Mouse (Mus musculus) thymus, adult 2 months (tissue): ENCODE data around the gene Prkag1. TPM values are rescaled to one million over a fixed set of nuclear protein-coding genes. Genes with fewer than 3 reads are reported as not detected.

Experiments used
- DNase-seq: peaks from one replicate; pipeline ENCODE4 v3.0.0; 2021
- H3K27ac ChIP-seq: fragments of 200-500 bp; 2 replicates; pipeline ENCODE4 v1.5.1; 2012; ENCODE audit warnings: low read length, control low read depth; ENCODE audit not compliant: control insufficient read depth, insufficient read depth
- H3K27me3 ChIP-seq: fragments of 200-500 bp; 2 replicates; pipeline ENCODE4 v1.6.1; 2012; ENCODE audit warnings: mild to moderate bottlenecking, low read length, moderate library complexity, mixed read lengths; ENCODE audit not compliant: control insufficient read depth, insufficient read depth
- H3K36me3 ChIP-seq: fragments of 200-500 bp; 2 replicates; pipeline ENCODE4 v1.6.1; 2012; ENCODE audit warnings: mild to moderate bottlenecking, low read length, moderate library complexity; ENCODE audit not compliant: control insufficient read depth, insufficient read depth
- H3K4me1 ChIP-seq: fragments of 200-500 bp; replicated peaks from 2 replicates; pipeline ENCODE4 v1.6.1; 2012; ENCODE audit warnings: low read length; ENCODE audit not compliant: control insufficient read depth, insufficient read depth
- H3K4me3 ChIP-seq: fragments of 200-500 bp; 2 replicates; pipeline ENCODE4 v1.5.1; 2012; ENCODE audit warnings: mild to moderate bottlenecking, low read length, control low read depth, moderate library complexity; ENCODE audit not compliant: control insufficient read depth, insufficient read depth
- CTCF ChIP-seq: fragments of 200-500 bp; IDR thresholded peaks from 2 replicates; pipeline ENCODE4 v1.5.1; 2012; ENCODE audit warnings: mild to moderate bottlenecking, control low read depth, low read length, moderate library complexity, borderline replicate concordance; ENCODE audit not compliant: control insufficient read depth, poor library complexity, insufficient read depth; ENCODE audit errors: extremely low read depth
- POLR2A ChIP-seq: fragments of 200-500 bp; IDR thresholded peaks from 2 replicates; pipeline ENCODE4 v1.6.1; 2012; ENCODE audit warnings: mild to moderate bottlenecking, low read length, control low read depth, moderate library complexity; ENCODE audit not compliant: control insufficient read depth, poor library complexity, insufficient read depth; ENCODE audit errors: extremely low read depth
- WGBS: fragments of 180-500 bp; shearing (Covaris S2); methylation state at CpG from one replicate; pipeline ENCODE4 v1.1.7; 2018; 5-methylcytosine and 5-hydroxymethylcytosine counted together
- polyA plus RNA-seq: library from polyadenylated mRNA; depleted of rRNA; stranded (reverse); fragments of >200 nt; gene quantifications from 2 replicates; pipeline ENCODE4 v1.2.3, GENCODE M21; 2012

Prkag1 gene
- polyA plus RNA-seq, 1 experiment, result 105 TPM

GRCm38 (mm10) chr15:98863451-98863958 lies 32.2 kb upstream of the Prkag1 start:
- DNase-seq, result no peak
- Histone ChIP-seq H3K27ac (no peak overlapping the region), H3K36me3 (peaks cover 75% of the 10 kb centered on the region), H3K4me3 (no peak overlapping the region), H3K27me3 (no peaks in the 10 kb centered on the region), H3K4me1 (peaks cover 8% of the 10 kb centered on the region)
- TF ChIP-seq CTCF (no peak), POLR2A (no peak)
- 96% methylated on average over 12 of the region's 12 CpGs for WGBS

GRCm38 (mm10) chr15:98861701-98862410 lies 30.5 kb upstream of the Prkag1 start:
- Histone ChIP-seq H3K27ac (no peak overlapping the region), H3K4me1 (no peaks in the 10 kb centered on the region), H3K36me3 (peaks cover 92% of the 10 kb centered on the region), H3K27me3 (no peaks in the 10 kb centered on the region), H3K4me3 (no peak overlapping the region)
- TF ChIP-seq CTCF (no peak), POLR2A (no peak)
- no peak for DNase-seq
- 97% methylated on average over 21 of the region's 21 CpGs for WGBS

DNA sequence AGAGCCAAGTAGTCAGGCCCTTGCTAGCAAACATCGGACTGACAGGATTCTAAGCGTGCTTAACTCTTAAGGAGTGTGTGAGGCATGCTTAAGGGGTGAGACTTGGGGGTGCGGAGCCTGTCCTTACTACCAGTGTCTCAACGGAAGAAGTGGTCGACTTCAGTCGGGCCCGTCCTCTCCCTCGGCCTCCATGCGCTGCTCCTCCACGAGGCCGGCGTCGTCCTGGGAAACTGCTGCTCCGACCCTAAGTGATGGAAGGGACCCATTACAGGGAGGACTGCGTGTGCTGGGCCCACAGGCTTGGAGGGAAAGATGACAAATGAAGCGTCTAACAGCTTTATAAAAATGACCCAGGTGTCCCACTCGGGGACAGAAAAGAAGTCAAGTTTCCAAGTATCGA lies 29.6 kb upstream of the Prkag1 start:
- H3K27me3 ChIP-seq, result no peaks in the 10 kb centered on the region
- WGBS, result 97% methylated on average over 18 of the region's 18 CpGs
- H3K4me3 ChIP-seq, result no peak overlapping the region
- H3K27ac ChIP-seq, result no peak overlapping the region
- TF ChIP-seq CTCF, result no peak
- no peak for TF ChIP-seq POLR2A
- H3K36me3 ChIP-seq, result peaks cover 94% of the 10 kb centered on the region
- no peak for DNase-seq
- H3K4me1 ChIP-seq, result no peaks in the 10 kb centered on the region

GRCm38 (mm10) chr15:98859319-98860043 lies 28.2 kb upstream of the Prkag1 start:
- 96% methylated on average over 9 of the region's 9 CpGs for WGBS

DNA sequence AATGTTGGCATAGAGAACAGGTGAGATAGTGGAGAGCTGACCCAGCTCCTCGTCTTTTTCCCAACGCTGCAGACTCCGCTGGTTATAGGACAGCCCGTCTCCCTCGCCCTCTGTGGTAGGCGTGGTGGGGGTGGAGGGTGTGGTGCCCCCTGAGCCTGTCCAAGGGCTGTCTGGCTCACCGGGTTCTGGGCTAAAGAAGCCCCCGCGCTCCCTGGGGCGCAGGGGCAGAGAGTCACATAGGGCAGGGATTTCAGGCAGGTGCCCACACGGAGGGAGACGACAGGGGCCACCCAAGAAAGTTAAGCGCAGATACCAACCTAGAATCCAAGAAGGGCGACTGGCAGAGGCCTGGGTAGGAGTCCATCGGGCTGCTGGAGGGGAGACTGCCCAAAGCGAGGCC lies 22.9 kb upstream of the Prkag1 start:
- no peak overlapping the region for H3K27ac ChIP-seq
- H3K4me1 ChIP-seq, result no peaks in the 10 kb centered on the region
- no peak overlapping the region for H3K4me3 ChIP-seq
- H3K27me3 ChIP-seq, result no peaks in the 10 kb centered on the region
- H3K36me3 ChIP-seq, result peaks cover 96% of the 10 kb centered on the region
- TF ChIP-seq POLR2A, result no peak
- no peak for TF ChIP-seq CTCF
- DNase-seq, result no peak
- WGBS, result 97% methylated on average over 16 of the region's 16 CpGs

More at GRCm38 (mm10) chr15:98859319-98860043, 28.2 kb upstream of the Prkag1 start:
- Histone ChIP-seq H3K36me3 (peaks cover 96% of the 10 kb centered on the region), H3K4me1 (no peaks in the 10 kb centered on the region), H3K4me3 (no peak overlapping the region), H3K27ac (no peak overlapping the region), H3K27me3 (no peaks in the 10 kb centered on the region)
- DNase-seq, result no peak
- no peak for TF ChIP-seq CTCF
- TF ChIP-seq POLR2A, result no peak

- H3K4me1 ChIP-seq, result no peaks in the 10 kb centered on the region
- H3K27ac ChIP-seq, result no peak overlapping the region
- H3K27me3 ChIP-seq, result no peaks in the 10 kb centered on the region
- peaks cover 96% of the 10 kb centered on the region for H3K36me3 ChIP-seq
- no peak for TF ChIP-seq CTCF
- TF ChIP-seq POLR2A, result no peak
- DNase-seq, result no peak
- WGBS, result 96% methylated on average over 28 of the region's 28 CpGs
- no peak overlapping the region for H3K4me3 ChIP-seq
Observed at GRCm38 (mm10) chr15:98853161-98853937, 22.0 kb upstream of the Prkag1 start.
